ENCODE assay signal across 17 mouse cellular contexts in genomic region chr16:30922548-30922947, GRCm38 (mm10).
DNase-seq lines count a peak whose midpoint lies in the region.
"Had no signal": no experiment of that assay in that cellular context is flagged by ENCODE, and none has a peak within 500 bp of the region (broad histone marks: within the 10 kb centered on the region; RNA-seq: fewer than 3 reads in every experiment).

No protein-coding gene starts in this region.

- no peaks in the 10 kb centered on the region for H3K79me2 ChIP-seq in macrophage (ENCODE audit: inconsistent target)

- H3K27ac ChIP-seq in macrophage: peak overlapping the region; percentile 87
- H3K27ac ChIP-seq: forebrain, embryonic 10.5 days; layer of hippocampus, adult 2 months; limb, embryonic 15.5 days had no signal

- H3K4me3 ChIP-seq in macrophage (ENCODE audit: inconsistent target): no peak overlapping the region
- H3K4me3 ChIP-seq: forebrain, embryonic 10.5 days; layer of hippocampus, adult 2 months; limb, embryonic 15.5 days had no signal

- H3K36me3 ChIP-seq in macrophage (ENCODE audit: inconsistent target): no peaks in the 10 kb centered on the region
- H3K36me3 ChIP-seq: forebrain, embryonic 10.5 days; limb, embryonic 15.5 days had no signal

- 13% methylated on average over 1 of the region's 1 CpGs for WGBS in macrophage (ENCODE audit: missing documents)

- DNase-seq in testis, postnatal 10 days (ENCODE audit: low spot score): peak; percentile 33
- DNase-seq in testis, postnatal 14 days (ENCODE audit: low spot score): no peak
- DNase-seq in Muller cell, postnatal 12 days (ENCODE audit: inconsistent ontology term): peak; percentile 26
- DNase-seq in urinary bladder, adult 18-20 months (ENCODE audit: low spot score in 2 of 2): no peak
- DNase-seq in lung, postnatal 10 days: no peak
- no peak for DNase-seq in heart, adult 18-20 months
- DNase-seq: cerebellum, adult 8-10 months; gastrocnemius, postnatal 10 days; heart, postnatal 14 days; kidney, adult 11 months; kidney, postnatal 10 days; midbrain, embryonic 14.5 days; right cerebral cortex, adult 18-20 months had no signal

Comparison
In these comparisons a context has a peak if more than half of its experiments do, and no peak if none do; other contexts are left out.
1. DNase-seq: peak in testis, postnatal 10 days (single experiment) and Muller cell, postnatal 12 days (single experiment); none in testis, postnatal 14 days (single experiment), urinary bladder, adult 18-20 months (0 of 2), lung, postnatal 10 days (single experiment) and heart, adult 18-20 months (0 of 2).